Comparison of ENCODE assay signal across 13 mouse cellular contexts in genomic region chr9:122437464-122437863, GRCm38 (mm10).
DNase-seq lines count a peak whose midpoint lies in the region; ATAC-seq lines count a peak whose summit lies in the region.
"Had no signal": no experiment of that assay in that cellular context is flagged by ENCODE, and none has a peak within 500 bp of the region (broad histone marks: within the 10 kb centered on the region; RNA-seq: fewer than 3 reads in every experiment).

No protein-coding gene starts in this region.

- no peak overlapping the region for H3K27ac ChIP-seq in forebrain, embryonic 16.5 days (ENCODE audit: low read length)
- H3K27ac ChIP-seq: neural tube, embryonic 12.5 days had no signal

- no peaks in the 10 kb centered on the region for H3K36me3 ChIP-seq in forebrain, embryonic 16.5 days (ENCODE audit: control insufficient read depth, insufficient read depth)
- H3K36me3 ChIP-seq: neural tube, embryonic 12.5 days had no signal

- H3K27me3 ChIP-seq in forebrain, embryonic 16.5 days (replicated peaks; ENCODE audit: control insufficient read depth, insufficient read depth, low read length) = no peaks in the 10 kb centered on the region
- H3K27me3 ChIP-seq: neural tube, embryonic 12.5 days; Patski had no signal

- no peak overlapping the region for H3K4me3 ChIP-seq in forebrain, embryonic 16.5 days (replicated peaks; ENCODE audit: low read length)
- H3K4me3 ChIP-seq: erythroblast, embryonic 14.5 days; neural tube, embryonic 12.5 days had no signal

- H3K9me3 ChIP-seq in forebrain, embryonic 16.5 days (ENCODE audit: control insufficient read depth, low read length) = no peaks in the 10 kb centered on the region
- H3K9me3 ChIP-seq: neural tube, embryonic 12.5 days had no signal

- 61% methylated on average over 4 of the region's 4 CpGs for WGBS in forebrain, embryonic 16.5 days

- peak; percentile 44 to 45 for DNase-seq in left cerebral cortex, adult 18-20 months (ENCODE audit: low spot score in 2 of 2)
- DNase-seq in left cerebral cortex, adult 8-10 months (ENCODE audit: low spot score in 2 of 2) = no peak
- peak; percentile 70 for DNase-seq in adrenal gland, adult 2 months
- DNase-seq in cerebellum, adult 8-10 months = peak; percentile 17
- peak; percentile 25 to 32 for DNase-seq in layer of hippocampus, postnatal 36 days
- no peak for DNase-seq in spleen, postnatal 4 days (ENCODE audit: low spot score in 2 of 2)

- no peak for ATAC-seq in forebrain, embryonic 16.5 days
- ATAC-seq: intestine, postnatal 0 days; lung, postnatal 0 days; Patski had no signal

- no peak overlapping the region for H3K9ac ChIP-seq in forebrain, embryonic 16.5 days (replicated peaks; ENCODE audit: low read depth, low read length)
- H3K9ac ChIP-seq: neural tube, embryonic 12.5 days had no signal

- H3K4me1 ChIP-seq in forebrain, embryonic 16.5 days (replicated peaks; ENCODE audit: control insufficient read depth, insufficient read depth, low read length) = no peaks in the 10 kb centered on the region
- H3K4me1 ChIP-seq: neural tube, embryonic 12.5 days had no signal

- no peak overlapping the region for H3K4me2 ChIP-seq in forebrain, embryonic 16.5 days (ENCODE audit: low read length)
- H3K4me2 ChIP-seq: heart, embryonic 11.5 days; neural tube, embryonic 12.5 days had no signal

Comparison
In these comparisons a context has a peak if more than half of its experiments do, and no peak if none do; other contexts are left out.
1. DNase-seq: peak in left cerebral cortex, adult 18-20 months (2 of 2), adrenal gland, adult 2 months (single experiment), cerebellum, adult 8-10 months (single experiment) and layer of hippocampus, postnatal 36 days (2 of 2); none in left cerebral cortex, adult 8-10 months (0 of 2) and spleen, postnatal 4 days (0 of 2).